1 mouse cellular context compared by ENCODE assay signal in genomic region chr5:108694352-108695261, GRCm38 (mm10).
A peak's percentile ranks its signal among the peaks of the same experiment; 100 is the strongest.
TF ChIP-seq lines count a peak whose summit lies in the region.

No protein-coding gene starts in this region.

TF ChIP-seq in MEL, 35 proteins besides CTCF, POLR2A, EP300 and RAD21:
- TF ChIP-seq USF2 (IDR thresholded peaks at IDR 0.05; ENCODE audit: borderline replicate concordance in 1 of 2, insufficient read depth in 1 of 2, low read depth in 1 of 2, low read length in 2 of 2) (no peak), TBP (IDR thresholded peaks at IDR 0.05; ENCODE audit: low read depth, low read length) (no peak), NELFE (IDR thresholded peaks at IDR 0.05; ENCODE audit: low read depth, low read length) (no peak), MYC (IDR thresholded peaks at IDR 0.05; ENCODE audit: low read depth, low read length) (no peak), NRF1 (IDR thresholded peaks at IDR 0.05; ENCODE audit: insufficient read depth, low read depth, low read length, poor library complexity, severe bottlenecking) (no peak), ZKSCAN1 (IDR thresholded peaks at IDR 0.05; ENCODE audit: low read depth, low read length) (no peak), GATA1 (IDR thresholded peaks at IDR 0.05; ENCODE audit: low read depth, low read length) (no peak), USF1 (IDR thresholded peaks at IDR 0.05; ENCODE audit: low read depth, low read length) (0 out of 2 replicates have a peak, but pooled peaks have one; percentile 36), MEF2A (IDR thresholded peaks at IDR 0.05; ENCODE audit: extremely low read depth, insufficient replicate concordance, low read depth, low read length, poor library complexity, severe bottlenecking) (no peak), MAFK (IDR thresholded peaks at IDR 0.05; ENCODE audit: borderline replicate concordance, low read depth, low read length) (no peak), POLR2AphosphoS5 (IDR thresholded peaks at IDR 0.05; ENCODE audit: borderline replicate concordance, low read depth, low read length) (no peak), MYB (IDR thresholded peaks at IDR 0.05; ENCODE audit: low read depth, low read length) (no peak), CHD1 (IDR thresholded peaks at IDR 0.05; ENCODE audit: low read depth, low read length) (no peak), ETS1 (IDR thresholded peaks at IDR 0.05; ENCODE audit: low read depth, low read length) (no peak), HCFC1 (IDR thresholded peaks at IDR 0.05; ENCODE audit: low read depth, low read length) (no peak; the same call in 1 of the 2 replicates), TCF12 (IDR thresholded peaks at IDR 0.05; ENCODE audit: low read depth, low read length) (0 out of 2 replicates have a peak, but pooled peaks have one; percentile 16), ZMIZ1 (IDR thresholded peaks at IDR 0.05; ENCODE audit: low read depth, low read length) (no peak), SMC3 (IDR thresholded peaks at IDR 0.05; ENCODE audit: low read depth, low read length) (no peak), SIN3A (IDR thresholded peaks at IDR 0.05; ENCODE audit: low read length) (peak; percentile 15), MXI1 (IDR thresholded peaks at IDR 0.05; ENCODE audit: low read depth, low read length) (peak; percentile 66; the same call in 1 of the 2 replicates), TAL1 (IDR thresholded peaks at IDR 0.05; ENCODE audit: low read length) (no peak), CHD2 (IDR thresholded peaks at IDR 0.05; ENCODE audit: low read length) (no peak), BHLHE40 (IDR thresholded peaks at IDR 0.05; ENCODE audit: borderline replicate concordance, low read depth, low read length) (no peak), E2F4 (IDR thresholded peaks at IDR 0.05; ENCODE audit: borderline replicate concordance, low read depth, low read length) (no peak), KAT2A (conservative IDR thresholded peaks at IDR 0.05; ENCODE audit: low read depth, low read length) (no peak), MAX (IDR thresholded peaks at IDR 0.05; ENCODE audit: low read length) (no peak)
